Mouse (Mus musculus): ENCODE measurements around the gene Hs3st1. TPM values are rescaled to one million over a fixed set of nuclear protein-coding genes. Genes with fewer than 3 reads are reported as not detected.
"Not testable (repeated sequence)": the region's sequence is repeated elsewhere in the genome, so short reads cannot be mapped to it uniquely, and the experiment has no call there.

Hs3st1 gene
- polyA plus RNA-seq (2015; fragmentation: Nextera tagmentation; extraction: Ambion mirVana), result 17.4 and 18.8 TPM in 2 replicates

DNA sequence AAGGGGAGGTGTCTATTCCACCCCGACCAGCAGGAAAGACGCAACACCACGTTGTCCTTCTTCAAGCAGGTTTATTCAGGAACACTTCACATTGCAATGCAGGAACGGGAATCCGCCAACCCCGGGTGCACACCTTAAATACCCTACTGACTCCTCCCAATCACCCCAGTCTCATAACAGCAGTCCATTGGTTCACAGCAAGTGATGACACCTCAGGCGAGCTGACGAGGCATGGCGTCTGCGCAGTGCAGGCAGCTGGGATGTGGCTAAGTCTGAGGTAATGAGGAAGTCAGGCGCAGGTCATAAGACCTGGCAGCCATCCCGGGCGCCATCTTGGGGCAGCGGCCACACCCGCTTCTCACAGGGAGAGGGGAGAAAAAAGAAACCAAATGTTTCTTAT lies at the start of gene Hs3st1:
Gene Hs3st1 (minus strand): TSS at position 101 of the 400 bp plus-strand sequence.
- not testable (repeated sequence) for H3K4me1 ChIP-seq; H3K4me3 ChIP-seq; H3K36me3 ChIP-seq; H3K27ac ChIP-seq; H3K27me3 ChIP-seq; ATAC-seq (ENCODE audit: insufficient number of reproducible peaks, low FRiP score, low TSS enrichment, low read depth); H3K9me3 ChIP-seq; H3K9ac ChIP-seq; H3K4me2 ChIP-seq
- WGBS, result 91% methylated on average over 15 of the region's 15 CpGs

DNA sequence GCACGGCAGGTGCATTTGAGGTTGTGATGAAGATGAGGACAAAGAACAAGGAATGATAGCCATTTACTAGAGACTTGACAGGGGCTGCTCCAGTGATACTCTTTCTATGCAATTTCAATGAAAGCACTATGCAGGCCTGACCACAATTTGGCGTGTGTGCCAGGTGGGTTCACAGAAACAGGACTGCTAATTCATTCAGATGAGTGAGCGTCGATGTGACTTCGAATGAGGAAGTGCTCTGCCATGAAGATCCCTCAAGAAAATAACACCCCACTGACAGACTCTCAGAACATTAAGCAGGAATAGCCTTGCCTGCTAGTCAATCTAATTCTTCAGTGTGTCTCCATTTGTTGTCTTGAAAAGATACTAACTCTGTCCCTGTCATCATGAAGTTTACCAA lies 49.4 kb upstream of the Hs3st1 start:
- Histone ChIP-seq H3K4me3 (no peak overlapping the region), H3K27me3 (no peaks in the 10 kb centered on the region), H3K27ac (no peak overlapping the region), H3K9me3 (no peaks in the 10 kb centered on the region), H3K9ac (no peak overlapping the region), H3K36me3 (no peaks in the 10 kb centered on the region), H3K4me1 (no peaks in the 10 kb centered on the region), H3K4me2 (no peak overlapping the region)
- 87% methylated on average over 5 of the region's 5 CpGs for WGBS
- no peak for ATAC-seq (ENCODE audit: insufficient number of reproducible peaks, low FRiP score, low TSS enrichment, low read depth)

DNA sequence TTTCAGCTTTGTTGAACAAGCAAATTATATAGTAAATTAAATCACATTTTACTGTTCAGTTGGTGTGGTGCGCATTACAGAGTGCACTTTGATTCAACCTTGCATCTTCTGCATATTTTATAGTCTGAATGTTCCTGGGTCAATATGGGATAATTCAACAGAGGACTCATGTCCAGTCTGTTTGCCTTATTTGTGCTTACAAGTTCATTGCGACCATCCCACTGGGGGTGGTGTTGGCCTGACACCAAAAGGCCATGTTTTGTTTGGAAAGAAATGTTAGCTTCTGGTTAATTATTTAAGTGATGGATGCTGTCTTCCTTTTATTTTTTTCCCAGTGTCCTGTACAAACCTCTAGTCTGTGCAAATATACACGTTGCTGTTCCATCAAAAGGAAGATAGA lies 48.7 kb upstream of the Hs3st1 start:
- Histone ChIP-seq H3K4me2 (no peak overlapping the region), H3K27ac (no peak overlapping the region), H3K9ac (no peak overlapping the region), H3K27me3 (no peaks in the 10 kb centered on the region), H3K36me3 (no peaks in the 10 kb centered on the region), H3K4me1 (no peaks in the 10 kb centered on the region), H3K4me3 (no peak overlapping the region), H3K9me3 (no peaks in the 10 kb centered on the region)
- WGBS, result 72% methylated on average over 3 of the region's 3 CpGs
- ATAC-seq (ENCODE audit: insufficient number of reproducible peaks, low FRiP score, low TSS enrichment, low read depth), result no peak

DNA sequence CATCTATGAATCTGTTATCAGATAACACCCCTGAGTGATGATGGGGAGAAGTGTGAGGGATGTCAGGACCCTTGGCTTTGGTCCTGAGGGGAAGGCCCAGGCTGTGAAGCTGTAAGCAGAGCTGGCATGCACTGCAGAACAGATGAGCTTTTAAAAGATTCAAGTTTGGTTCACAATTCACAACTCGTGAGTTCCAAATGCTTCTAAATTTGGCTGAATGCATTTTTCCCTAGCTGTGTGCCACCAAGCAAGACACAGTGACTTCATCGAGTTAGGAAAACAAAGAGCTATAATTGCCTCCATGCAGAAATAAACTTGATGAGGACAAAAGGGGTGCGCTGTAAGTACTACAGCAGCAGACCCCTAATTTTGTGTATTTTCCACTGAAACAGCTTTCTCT lies 48.2 kb upstream of the Hs3st1 start:
- Histone ChIP-seq H3K4me3 (no peak overlapping the region), H3K9ac (no peak overlapping the region), H3K4me2 (no peak overlapping the region), H3K9me3 (no peaks in the 10 kb centered on the region), H3K27me3 (no peaks in the 10 kb centered on the region), H3K36me3 (no peaks in the 10 kb centered on the region), H3K4me1 (no peaks in the 10 kb centered on the region), H3K27ac (no peak overlapping the region)
- 63% methylated on average over 3 of the region's 3 CpGs for WGBS
- ATAC-seq (ENCODE audit: insufficient number of reproducible peaks, low FRiP score, low TSS enrichment, low read depth), result no peak

DNA sequence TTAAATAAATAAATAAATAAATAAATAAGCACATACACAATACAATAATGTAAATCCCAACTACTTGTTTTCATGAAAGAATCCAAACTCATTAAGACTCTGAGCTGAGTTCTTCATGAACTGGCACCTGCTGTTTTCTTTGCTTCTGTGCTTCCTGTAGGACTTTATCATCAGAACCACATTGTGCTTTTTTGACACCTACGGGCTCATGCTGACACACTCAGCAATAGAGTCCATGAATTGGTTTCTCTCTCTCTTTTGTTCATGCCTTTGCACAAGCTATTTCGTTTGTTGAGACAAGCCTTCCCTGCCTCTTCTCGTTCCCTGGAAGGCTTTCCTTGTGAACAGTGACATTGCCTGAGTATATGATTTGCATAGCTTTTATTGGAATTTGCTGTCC lies 46.8 kb upstream of the Hs3st1 start:
- H3K4me1 ChIP-seq, result no peaks in the 10 kb centered on the region
- no peak overlapping the region for H3K27ac ChIP-seq
- H3K27me3 ChIP-seq, result no peaks in the 10 kb centered on the region
- no peak for ATAC-seq (ENCODE audit: insufficient number of reproducible peaks, low FRiP score, low TSS enrichment, low read depth)
- H3K4me2 ChIP-seq, result no peak overlapping the region
- H3K9me3 ChIP-seq, result no peaks in the 10 kb centered on the region
- no peak overlapping the region for H3K9ac ChIP-seq
- 68% methylated on average over 3 of the region's 3 CpGs for WGBS
- no peaks in the 10 kb centered on the region for H3K36me3 ChIP-seq
- H3K4me3 ChIP-seq, result no peak overlapping the region

DNA sequence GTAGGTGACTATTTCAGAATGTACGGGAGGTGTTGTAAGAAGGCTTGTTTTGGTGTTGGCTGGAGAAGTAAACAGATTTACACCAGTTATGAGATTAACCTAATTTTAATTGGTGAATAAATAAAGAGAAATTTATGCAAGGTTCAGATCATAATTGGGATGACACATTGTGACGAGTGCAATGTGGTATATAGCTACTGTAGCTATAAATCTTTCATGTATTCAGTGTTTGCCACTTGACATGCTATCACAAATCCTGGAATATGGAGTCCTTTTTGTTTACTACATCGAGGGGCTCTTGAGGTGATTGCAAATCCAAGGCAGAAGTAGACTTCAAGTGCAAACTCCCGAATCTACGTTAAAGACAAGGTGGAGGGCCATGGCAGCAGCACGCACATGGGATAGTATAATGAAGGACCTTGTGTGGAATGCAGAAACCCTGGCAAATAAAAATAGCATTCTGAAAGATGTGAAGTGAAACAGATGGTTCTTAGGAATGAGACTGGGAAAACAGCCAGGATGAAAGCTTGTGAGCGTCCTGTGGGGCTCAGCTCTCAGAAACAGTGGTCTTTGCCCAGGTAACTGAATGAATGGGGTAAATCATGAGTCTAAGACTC lies 21.9 kb upstream of the Hs3st1 start:
- no peak for ATAC-seq (ENCODE audit: insufficient number of reproducible peaks, low FRiP score, low TSS enrichment, low read depth)
- H3K9me3 ChIP-seq, result no peaks in the 10 kb centered on the region
- no peaks in the 10 kb centered on the region for H3K27me3 ChIP-seq
- no peaks in the 10 kb centered on the region for H3K36me3 ChIP-seq
- H3K4me2 ChIP-seq, result no peak overlapping the region
- WGBS, result 41% methylated on average over 7 of the region's 7 CpGs
- no peak overlapping the region for H3K27ac ChIP-seq
- H3K9ac ChIP-seq, result no peak overlapping the region
- no peak overlapping the region for H3K4me3 ChIP-seq
- no peaks in the 10 kb centered on the region for H3K4me1 ChIP-seq

DNA sequence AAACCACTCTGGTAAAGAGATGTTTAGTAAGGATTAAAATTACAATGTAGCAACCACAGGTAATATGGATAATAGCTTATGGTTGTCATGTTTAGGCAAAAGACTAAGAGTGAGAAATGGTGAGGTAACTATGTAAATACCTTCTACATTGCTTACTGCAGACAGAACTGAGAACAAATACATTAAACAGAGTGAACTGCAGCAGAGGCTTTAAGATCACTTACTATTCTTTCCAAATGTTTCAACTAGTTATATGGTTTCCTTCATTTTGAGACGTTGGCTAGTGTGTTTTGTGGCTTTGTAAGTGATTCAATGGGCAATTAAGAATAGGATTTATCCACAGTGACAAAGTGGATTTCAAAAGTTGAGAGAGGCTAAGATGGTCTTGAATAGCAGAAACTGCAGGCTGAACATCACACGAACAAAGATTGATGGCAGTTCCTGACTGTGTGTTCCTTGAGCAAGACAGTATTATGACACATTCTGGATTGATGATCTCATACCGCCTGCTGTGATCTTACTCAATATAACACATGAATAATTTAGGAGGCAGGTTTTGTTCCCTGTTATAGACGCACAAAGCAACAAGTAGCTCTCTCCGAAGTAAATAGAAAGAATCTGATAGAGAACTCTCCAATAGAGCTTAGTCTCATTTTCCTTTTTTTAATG lies 16.5 kb upstream of the Hs3st1 start:
- WGBS, result 71% methylated on average over 5 of the region's 5 CpGs
- ATAC-seq (ENCODE audit: insufficient number of reproducible peaks, low FRiP score, low TSS enrichment, low read depth), result no peak

DNA sequence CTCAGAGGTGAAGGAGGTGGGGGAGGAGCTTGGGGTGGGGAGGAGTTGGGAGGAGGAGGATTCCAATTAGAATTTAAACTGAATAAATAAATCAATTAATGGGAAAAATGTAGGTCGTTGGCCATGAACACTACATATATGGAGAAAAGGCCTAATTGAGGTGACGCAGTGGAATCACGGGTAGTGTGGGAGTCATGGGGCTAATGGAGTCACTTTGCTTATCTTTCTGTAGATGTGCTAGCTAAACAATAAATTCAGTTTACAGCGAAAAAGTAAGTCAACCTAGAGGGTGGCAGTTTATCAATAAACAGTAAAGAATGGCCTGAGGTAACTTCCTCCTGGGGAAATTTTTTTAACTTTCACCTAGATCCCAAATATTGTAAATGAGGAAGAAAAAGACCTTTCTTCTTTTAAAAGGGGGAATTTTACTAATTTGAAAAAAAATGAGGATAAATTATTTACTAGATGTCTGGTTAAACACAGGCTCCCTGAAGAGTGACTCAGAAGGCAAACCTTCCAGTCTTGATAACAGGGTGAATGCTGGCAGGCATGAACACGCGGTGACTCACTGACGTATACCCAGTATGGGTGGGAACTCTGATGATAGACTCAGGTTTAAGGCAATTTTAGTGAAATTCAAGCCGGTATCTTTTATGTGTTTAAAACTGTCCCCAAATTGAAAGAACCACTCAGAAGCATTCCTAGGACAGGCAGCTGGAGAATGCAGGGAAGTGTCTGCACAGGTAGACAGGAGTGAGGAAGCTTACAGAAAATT lies 6.6 kb upstream of the Hs3st1 start:
- Histone ChIP-seq H3K36me3 (no peaks in the 10 kb centered on the region), H3K4me3 (no peak overlapping the region), H3K27ac (no peak overlapping the region), H3K9ac (no peak overlapping the region), H3K9me3 (no peaks in the 10 kb centered on the region), H3K4me2 (no peak overlapping the region), H3K4me1 (no peaks in the 10 kb centered on the region), H3K27me3 (no peaks in the 10 kb centered on the region)
- ATAC-seq (ENCODE audit: insufficient number of reproducible peaks, low FRiP score, low TSS enrichment, low read depth), result no peak
- WGBS, result 68% methylated on average over 8 of the region's 8 CpGs

More for the DNA sequence above, 16.5 kb upstream of the Hs3st1 start:
- Histone ChIP-seq H3K36me3 (no peaks in the 10 kb centered on the region), H3K27ac (no peak overlapping the region), H3K4me1 (no peaks in the 10 kb centered on the region), H3K4me2 (no peak overlapping the region), H3K27me3 (no peaks in the 10 kb centered on the region), H3K9ac (no peak overlapping the region), H3K9me3 (no peaks in the 10 kb centered on the region), H3K4me3 (no peak overlapping the region)

DNA sequence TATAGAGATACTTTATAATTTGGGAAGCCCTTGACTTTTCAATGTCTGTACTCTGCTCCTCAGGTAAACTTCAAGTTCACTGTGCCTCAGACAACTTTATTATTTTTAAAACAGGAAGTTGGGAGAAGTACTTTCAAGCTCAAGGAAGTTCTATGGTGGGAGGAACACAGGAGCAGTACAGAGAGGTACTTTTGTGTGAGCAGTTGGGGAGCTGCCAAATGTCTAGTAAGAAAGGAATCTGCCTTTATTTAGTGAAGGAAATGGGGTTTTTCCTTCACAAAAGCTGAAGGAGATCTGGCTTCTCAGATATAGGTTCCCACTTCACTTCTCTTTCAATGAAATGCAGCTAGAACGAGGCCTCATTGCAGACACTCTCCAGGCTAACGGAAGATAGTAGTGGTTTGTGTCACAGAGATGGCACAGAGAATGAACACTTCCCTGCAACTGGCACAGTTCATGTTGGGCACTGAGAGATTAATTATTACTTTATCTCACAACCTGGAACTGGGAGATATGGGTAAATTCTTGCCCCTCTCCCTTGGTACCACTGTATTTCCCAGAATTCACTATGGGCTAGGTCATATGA lies 3.7 kb upstream of the Hs3st1 start:
- Histone ChIP-seq H3K9ac (no peak overlapping the region), H3K27me3 (no peaks in the 10 kb centered on the region), H3K4me3 (no peak overlapping the region), H3K27ac (no peak overlapping the region), H3K9me3 (no peaks in the 10 kb centered on the region), H3K4me2 (no peak overlapping the region), H3K4me1 (no peaks in the 10 kb centered on the region), H3K36me3 (no peaks in the 10 kb centered on the region)
- 71% methylated on average over 2 of the region's 2 CpGs for WGBS
- no peak for ATAC-seq (ENCODE audit: insufficient number of reproducible peaks, low FRiP score, low TSS enrichment, low read depth)

DNA sequence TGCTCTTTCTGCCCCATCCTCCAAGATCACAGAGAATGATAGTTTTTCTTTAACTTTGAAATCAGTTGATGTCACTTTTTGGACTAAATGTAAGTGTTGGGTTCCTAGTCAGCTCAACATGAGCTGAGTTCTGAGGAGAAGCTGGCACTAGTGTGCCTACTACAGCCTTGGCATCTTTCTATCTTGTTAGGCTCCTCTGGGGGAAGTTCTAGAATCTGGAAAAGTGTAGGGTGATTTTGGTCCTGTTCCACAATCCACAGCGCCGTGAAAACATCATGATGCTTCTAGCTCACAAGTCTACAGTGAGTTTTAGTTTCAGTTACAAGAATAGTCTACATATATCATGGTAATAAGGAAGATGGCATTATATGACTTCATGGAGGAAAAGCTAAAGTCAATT lies 18.4 kb downstream of the Hs3st1 start:
- Histone ChIP-seq H3K9me3 (no peaks in the 10 kb centered on the region), H3K4me1 (no peaks in the 10 kb centered on the region), H3K4me3 (no peak overlapping the region), H3K36me3 (no peaks in the 10 kb centered on the region), H3K27ac (no peak overlapping the region), H3K9ac (no peak overlapping the region), H3K4me2 (no peak overlapping the region), H3K27me3 (no peaks in the 10 kb centered on the region)
- WGBS, result 89% methylated on average over 2 of the region's 2 CpGs
- ATAC-seq (ENCODE audit: insufficient number of reproducible peaks, low FRiP score, low TSS enrichment, low read depth), result no peak

DNA sequence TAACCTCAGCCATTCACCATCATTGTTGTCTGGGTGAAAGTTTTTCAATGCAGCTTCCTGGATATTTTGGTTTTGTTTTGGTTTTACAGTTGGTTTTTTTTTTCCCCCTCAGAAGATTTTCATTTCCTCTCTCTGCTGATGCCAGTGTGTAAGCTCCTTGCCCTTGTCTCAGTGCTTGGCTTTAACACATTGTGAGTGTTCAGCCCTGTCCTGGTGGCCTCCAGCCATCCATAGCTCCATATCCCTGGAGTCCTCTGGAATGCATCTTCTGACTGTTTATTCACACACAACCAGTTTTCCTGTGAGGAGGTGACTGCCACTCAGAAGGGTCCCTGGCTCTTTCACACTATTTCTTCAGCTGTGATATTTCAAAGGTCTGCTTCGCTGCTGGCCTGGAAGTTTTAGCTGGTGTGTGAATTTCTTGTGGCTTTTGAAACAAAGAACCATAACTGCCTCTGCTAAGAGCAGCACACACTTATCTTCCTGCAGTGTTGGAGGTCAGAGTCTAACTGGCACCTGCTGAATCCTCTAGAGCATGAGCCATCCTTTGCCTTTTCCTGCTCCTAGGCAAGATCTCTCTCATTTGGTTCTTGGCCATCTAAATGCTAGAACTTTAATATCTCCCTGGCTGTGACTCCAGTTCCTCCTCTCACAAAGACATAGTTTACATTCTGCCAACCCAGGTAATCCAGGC lies 21.4 kb downstream of the Hs3st1 start:
- Histone ChIP-seq H3K9ac (no peak overlapping the region), H3K4me3 (no peak overlapping the region), H3K4me2 (no peak overlapping the region), H3K4me1 (no peaks in the 10 kb centered on the region), H3K36me3 (no peaks in the 10 kb centered on the region), H3K9me3 (no peaks in the 10 kb centered on the region), H3K27ac (no peak overlapping the region), H3K27me3 (no peaks in the 10 kb centered on the region)
- WGBS, result 65% methylated on average over 1 of the region's 1 CpGs
- ATAC-seq (ENCODE audit: insufficient number of reproducible peaks, low FRiP score, low TSS enrichment, low read depth), result no peak
